ENCODE assay signal across 8 mouse cellular contexts in the genomic region with DNA sequence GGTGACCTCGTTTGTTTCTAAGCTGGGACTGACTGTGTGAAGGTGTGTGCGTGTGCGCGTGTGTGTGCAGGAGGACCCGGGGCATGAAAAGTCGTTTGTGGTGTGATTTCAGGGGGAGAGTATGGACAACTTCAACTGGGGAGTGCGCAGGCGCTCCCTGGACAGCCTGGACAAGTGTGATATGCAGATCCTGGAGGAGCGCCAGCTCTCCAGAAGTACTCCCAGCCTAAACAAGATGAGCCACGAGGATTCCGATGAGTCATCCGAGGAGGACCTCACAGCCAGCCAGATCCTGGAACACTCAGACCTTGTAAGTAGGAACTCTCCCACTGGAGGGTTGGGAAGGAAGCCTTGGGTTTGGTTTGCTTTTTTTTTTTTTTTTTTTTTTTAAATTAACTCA. TPM values are rescaled to one million over a fixed set of nuclear protein-coding genes. Genes with fewer than 3 reads are reported as not detected.
DNase-seq lines count a peak whose midpoint lies in the region; ATAC-seq and TF ChIP-seq lines count a peak whose summit lies in the region.

No protein-coding gene starts in this region.

- TF ChIP-seq CTCF in left cerebral cortex, adult 2 months (IDR thresholded peaks at IDR 0.05), result no peak

- peak overlapping the region; percentile 69 for H3K27ac ChIP-seq in left cerebral cortex, adult 2 months

- intact Hi-C loops in heart, postnatal 36 days (cut with DNase I), result no loop called here
- intact Hi-C loops in left cerebral cortex, adult 2 months (cut with DNase I), result no loop called here

- peak; percentile 15 for DNase-seq in MEL-GATA-1-ER (ENCODE audit: extremely low read depth, low read depth)
- peak; percentile 22 to 67 for DNase-seq in adrenal gland, postnatal 4 days (ENCODE audit: low spot score in 2 of 2)
- DNase-seq in frontal cortex, postnatal 14 days (ENCODE audit: low spot score in 2 of 2), result peak; percentile 40 to 72
- peak; percentile 87 for DNase-seq in heart, postnatal 36 days
- DNase-seq in left cerebral cortex, adult 2 months (ENCODE audit: extremely low spot score in 1 of 2, low spot score in 2 of 2), result peak; percentile 69 to 75
- DNase-seq in lung, postnatal 36 days, result peak; percentile 98
- DNase-seq in urinary bladder, adult 2 months (ENCODE audit: low spot score), result peak; percentile 39

- H3K4me3 ChIP-seq in left cerebral cortex, adult 2 months, result no peak overlapping the region

- ATAC-seq in CD4-positive, CD25-positive, alpha-beta regulatory T cell, adult 4 months, result no peak

RNA-seq across cellular contexts. Expression of a gene that starts 51.8 kb away (rescaled TPM):
- total RNA-seq in adrenal gland, postnatal 4 days (2021), result not detected
- total RNA-seq in heart, postnatal 36 days (2021), result not detected
- 1 to 10 TPM in 1 of 2 experiments, under 1 TPM in 1; 0.68 to 1.2 TPM for total RNA-seq in left cerebral cortex, adult 2 months (2021)
- polyA plus RNA-seq in urinary bladder, adult 2 months (2012; rRNA removed), result not detected in 2 replicates
- not detected for polyA plus RNA-seq in CD4-positive, CD25-positive, alpha-beta regulatory T cell, adult 4 months (2017; shearing (Covaris generic))

RNA-seq across cellular contexts. Expression of a gene that starts 56.3 kb away (rescaled TPM):
- 10 to 100 TPM; 25.3 to 27.3 TPM for total RNA-seq in adrenal gland, postnatal 4 days (2021)
- total RNA-seq in heart, postnatal 36 days (2021), result 1 to 10 TPM; 2.6 to 3.4 TPM
- 10 to 100 TPM in 1 of 2 experiments, 1 to 10 TPM in 1; 8.2 to 11.2 TPM for total RNA-seq in left cerebral cortex, adult 2 months (2021)
- polyA plus RNA-seq in urinary bladder, adult 2 months (2012; rRNA removed), result 5.7 and 6.6 TPM in 2 replicates
- polyA plus RNA-seq in CD4-positive, CD25-positive, alpha-beta regulatory T cell, adult 4 months (2017; shearing (Covaris generic)), result 1 to 10 TPM; 8.6 to 9.8 TPM

Comparison
In these comparisons a context has a peak if more than half of its experiments do, and no peak if none do; other contexts are left out.
1. DNase-seq: peak in every context shown above with its lines; median percentile 98 in lung, postnatal 36 days; 87 in heart, postnatal 36 days; 72 in left cerebral cortex, adult 2 months; 56 in frontal cortex, postnatal 14 days; 44 in adrenal gland, postnatal 4 days; 39 in urinary bladder, adult 2 months; 15 in MEL-GATA-1-ER.